Mouse (Mus musculus) layer of hippocampus, postnatal 25 days (tissue): ENCODE measurements around the gene Crispld2. TPM values are rescaled to one million over a fixed set of nuclear protein-coding genes. Genes with fewer than 3 reads are reported as not detected.

Experiments
- total RNA-seq, 2 experiments: library from RNA; stranded (reverse); gene quantifications; 2 replicates each; pipeline ENCODE4 v1.2.3; 2021

The Crispld2 gene
- total RNA-seq, 2 experiments from 2014 or later: 1.4 to 2.1 TPM

Other genes starting within 250 kb of the Crispld2 start
- 10 to 100 TPM; 14.1 to 17.0 TPM for gene Tldc1, start 214.0 kb upstream of the Crispld2 start, total RNA-seq
- gene Cotl1, start 151.9 kb upstream of the Crispld2 start, total RNA-seq: 100 to 1,000 TPM; 121 to 140 TPM
- 1 to 10 TPM; 8.0 to 8.5 TPM for gene Klhl36, start 130.2 kb upstream of the Crispld2 start, total RNA-seq
- 10 to 100 TPM; 84.3 to 99.0 TPM for gene Usp10, start 82.1 kb upstream of the Crispld2 start, total RNA-seq
- 1 to 10 TPM; 8.8 TPM for gene Gm20388, start 81.6 kb upstream of the Crispld2 start, total RNA-seq
- gene Zdhhc7, start 109.0 kb downstream of the Crispld2 start, total RNA-seq: 10 to 100 TPM; 36.5 to 40.0 TPM
- gene 6430548M08Rik, start 121.7 kb downstream of the Crispld2 start, total RNA-seq: 100 to 1,000 TPM; 151 to 168 TPM
- under 1 TPM; 0.61 to 0.71 TPM for gene Fam92b, start 185.0 kb downstream of the Crispld2 start, total RNA-seq
- gene Gse1, start 236.0 kb downstream of the Crispld2 start, total RNA-seq: 100 to 1,000 TPM; 121 to 145 TPM